Mouse (Mus musculus): ENCODE results near the gene Serpinc1. TPM values are rescaled to one million over a fixed set of nuclear protein-coding genes. Genes with fewer than 3 reads are reported as not detected.
"Not testable (repeated sequence)": the region's sequence is repeated elsewhere in the genome, so short reads cannot be mapped to it uniquely, and the experiment has no call there.

Gene Serpinc1
- polyA plus RNA-seq, 1 experiment from 2014 or later: 1.5 TPM

DNA sequence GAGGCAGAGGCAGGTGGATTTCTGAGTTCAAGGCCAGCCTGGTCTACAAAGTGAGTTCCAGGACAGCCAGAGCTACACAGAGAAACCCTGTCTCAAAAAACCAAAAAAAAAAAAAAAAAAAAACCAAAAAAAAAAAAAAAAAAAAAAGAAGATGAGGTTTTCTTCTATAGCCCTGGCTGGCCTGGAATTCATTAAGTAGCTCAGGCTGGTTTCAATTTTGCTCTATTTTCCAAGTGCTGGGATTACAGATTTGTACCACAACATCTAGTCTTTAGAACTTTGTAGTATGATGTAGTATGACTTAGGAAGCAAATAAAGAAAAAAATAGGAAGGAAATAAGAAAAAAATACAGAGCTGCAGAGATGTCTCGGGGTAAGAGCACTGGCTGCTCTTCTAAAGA, 50.0 kb downstream of the Serpinc1 start:
- not testable (repeated sequence) for H3K4me2 ChIP-seq (ENCODE audit: low read depth, low read length, severe bottlenecking); H3K27ac ChIP-seq (ENCODE audit: low read depth, low read length); H3K4me1 ChIP-seq (replicated peaks; ENCODE audit: control insufficient read depth, insufficient read depth, low read length); H3K9me3 ChIP-seq (ENCODE audit: control insufficient read depth, low read length); H3K9ac ChIP-seq (ENCODE audit: low read length); H3K4me3 ChIP-seq (ENCODE audit: low read depth, low read length); ATAC-seq (replicated peaks; ENCODE audit: low FRiP score); DNase-seq (ENCODE audit: low spot score); H3K27me3 ChIP-seq (ENCODE audit: control insufficient read depth, insufficient read depth, low read length); H3K36me3 ChIP-seq (ENCODE audit: control insufficient read depth, insufficient read depth, low read length)
- WGBS: 90% methylated on average over 1 of the region's 1 CpGs

DNA sequence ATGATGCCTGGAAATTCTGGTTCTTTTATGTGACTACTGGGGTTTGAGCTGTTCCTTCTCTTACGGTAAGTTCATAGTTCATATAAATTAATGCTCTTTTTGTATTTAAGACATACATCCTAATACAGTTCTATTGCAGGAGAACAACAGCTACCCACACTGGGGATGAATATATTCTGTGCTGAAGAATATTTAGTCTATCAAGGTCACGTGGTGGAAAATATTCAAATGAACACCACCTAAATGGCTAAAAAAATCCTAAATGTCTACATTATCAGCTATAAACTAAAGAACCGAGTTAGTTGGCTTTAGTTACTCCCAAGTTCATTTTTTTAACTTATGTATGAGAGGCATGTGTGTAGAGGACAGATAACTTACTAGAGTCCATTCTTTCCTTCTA, 51.7 kb downstream of the Serpinc1 start:
- H3K4me1 ChIP-seq (replicated peaks; ENCODE audit: control insufficient read depth, insufficient read depth, low read length): 0 out of 2 replicates have a peak, but pooled peaks cover 8% of the 10 kb centered on the region
- ATAC-seq (replicated peaks; ENCODE audit: low FRiP score) (no peak), DNase-seq (ENCODE audit: low spot score) (no peak)
- WGBS: 95% methylated on average over 3 of the region's 3 CpGs
- H3K36me3 ChIP-seq (ENCODE audit: control insufficient read depth, insufficient read depth, low read length): peaks cover 2% of the 10 kb centered on the region; the same call in 1 of the 2 replicates
- H3K9me3 ChIP-seq (ENCODE audit: control insufficient read depth, low read length): no peaks in the 10 kb centered on the region
- H3K4me3 ChIP-seq (ENCODE audit: low read depth, low read length): no peak overlapping the region
- H3K4me2 ChIP-seq (ENCODE audit: low read depth, low read length, severe bottlenecking): no peak overlapping the region
- H3K9ac ChIP-seq (ENCODE audit: low read length): no peak overlapping the region
- no peaks in the 10 kb centered on the region for H3K27me3 ChIP-seq (ENCODE audit: control insufficient read depth, insufficient read depth, low read length)
- no peak overlapping the region for H3K27ac ChIP-seq (ENCODE audit: low read depth, low read length)

DNA sequence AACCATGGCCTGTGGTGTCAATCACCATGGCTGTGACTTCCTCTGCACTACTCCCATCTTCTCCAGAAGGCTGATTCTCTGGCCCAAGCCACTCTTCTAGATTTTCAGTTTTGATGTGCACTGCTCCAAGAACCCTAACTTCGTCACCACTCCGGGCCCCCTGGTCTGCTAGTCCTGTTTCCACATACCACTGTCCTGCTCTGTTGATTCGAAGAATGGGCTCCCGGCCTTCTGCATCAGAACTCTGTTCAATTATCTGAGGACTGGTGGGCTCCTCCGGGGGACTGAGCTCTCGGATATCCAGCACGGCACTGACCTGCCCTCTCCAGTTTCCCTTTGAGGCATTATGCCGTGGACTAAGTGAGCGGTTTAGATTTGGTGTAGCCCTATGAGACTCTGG, 53.5 kb downstream of the Serpinc1 start:
- H3K36me3 ChIP-seq (ENCODE audit: control insufficient read depth, insufficient read depth, low read length): peaks cover 2% of the 10 kb centered on the region; the same call in 1 of the 2 replicates
- DNase-seq (ENCODE audit: low spot score) (no peak), ATAC-seq (replicated peaks; ENCODE audit: low FRiP score) (no peak)
- H3K9ac ChIP-seq (ENCODE audit: low read length): no peak overlapping the region
- no peak overlapping the region for H3K27ac ChIP-seq (ENCODE audit: low read depth, low read length)
- 0 out of 2 replicates have a peak, but pooled peaks cover 8% of the 10 kb centered on the region for H3K4me1 ChIP-seq (replicated peaks; ENCODE audit: control insufficient read depth, insufficient read depth, low read length)
- WGBS: 93% methylated on average over 9 of the region's 9 CpGs
- no peaks in the 10 kb centered on the region for H3K9me3 ChIP-seq (ENCODE audit: control insufficient read depth, low read length)
- no peaks in the 10 kb centered on the region for H3K27me3 ChIP-seq (ENCODE audit: control insufficient read depth, insufficient read depth, low read length)
- H3K4me3 ChIP-seq (ENCODE audit: low read depth, low read length): no peak overlapping the region
- H3K4me2 ChIP-seq (ENCODE audit: low read depth, low read length, severe bottlenecking): no peak overlapping the region

DNA sequence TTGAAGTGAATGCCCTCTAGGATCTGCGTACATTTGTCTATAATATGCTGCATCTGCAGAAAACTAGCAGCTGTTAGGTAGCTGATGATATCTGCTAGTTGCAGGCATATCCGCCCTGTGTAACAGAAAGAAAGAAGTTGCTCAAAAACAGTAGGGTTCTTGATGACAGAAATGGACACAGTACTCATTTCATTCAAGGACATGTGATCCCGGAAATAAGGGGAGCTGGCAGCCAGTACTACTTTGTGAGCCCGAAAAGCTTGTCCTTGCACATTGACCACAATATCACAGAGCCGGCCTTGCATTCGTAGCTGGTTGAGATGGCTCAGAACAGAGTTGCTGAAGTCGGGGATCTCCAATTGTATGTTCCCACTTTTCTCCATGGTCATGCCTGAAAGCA, 54.0 kb downstream of the Serpinc1 start:
- Histone ChIP-seq H3K36me3 (ENCODE audit: control insufficient read depth, insufficient read depth, low read length) (peaks cover 3% of the 10 kb centered on the region; the same call in 1 of the 2 replicates), H3K4me3 (ENCODE audit: low read depth, low read length) (no peak overlapping the region), H3K4me1 (replicated peaks; ENCODE audit: control insufficient read depth, insufficient read depth, low read length) (peaks cover 8% of the 10 kb centered on the region; the same call in 1 of the 2 replicates), H3K9me3 (ENCODE audit: control insufficient read depth, low read length) (no peaks in the 10 kb centered on the region), H3K9ac (ENCODE audit: low read length) (no peak overlapping the region), H3K27me3 (ENCODE audit: control insufficient read depth, insufficient read depth, low read length) (no peaks in the 10 kb centered on the region), H3K27ac (ENCODE audit: low read depth, low read length) (no peak overlapping the region), H3K4me2 (ENCODE audit: low read depth, low read length, severe bottlenecking) (no peak overlapping the region)
- WGBS: 90% methylated on average over 7 of the region's 7 CpGs
- DNase-seq (ENCODE audit: low spot score) (no peak), ATAC-seq (replicated peaks; ENCODE audit: low FRiP score) (no peak)

DNA sequence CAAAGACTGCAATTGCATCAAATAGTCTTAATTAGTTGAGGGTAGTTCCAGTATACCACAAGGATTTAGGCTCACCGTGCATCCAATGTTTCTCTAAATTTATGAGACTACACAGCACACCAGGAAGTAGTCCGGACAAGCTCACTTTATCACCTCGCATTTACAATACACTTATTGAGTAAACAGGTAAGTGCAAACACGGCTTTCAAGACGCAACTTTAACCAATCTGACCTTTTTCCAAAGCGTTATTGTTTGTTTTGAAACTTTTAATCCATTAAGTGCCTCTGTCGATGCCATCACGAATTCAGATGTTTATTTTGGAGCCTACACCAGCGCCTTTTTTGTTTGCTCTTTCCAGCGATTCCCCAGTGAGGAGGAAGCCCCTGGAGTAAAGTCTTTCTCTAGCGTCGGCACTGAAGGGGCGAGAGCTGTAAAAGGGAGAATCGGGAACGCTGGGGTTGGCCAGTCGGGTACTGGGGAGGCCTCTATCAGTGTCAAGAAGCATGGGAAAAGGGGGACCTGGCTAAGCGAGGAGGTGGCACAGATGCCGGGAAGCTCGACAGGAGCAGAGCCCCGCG, 55.6 kb downstream of the Serpinc1 start:
- H3K36me3 ChIP-seq (ENCODE audit: control insufficient read depth, insufficient read depth, low read length): peaks cover 10% of the 10 kb centered on the region; the same call in 1 of the 2 replicates
- peak overlapping the region; percentile 80; the same call in 1 of the 2 replicates for H3K27ac ChIP-seq (ENCODE audit: low read depth, low read length)
- no peak for ATAC-seq (replicated peaks; ENCODE audit: low FRiP score)

DNA sequence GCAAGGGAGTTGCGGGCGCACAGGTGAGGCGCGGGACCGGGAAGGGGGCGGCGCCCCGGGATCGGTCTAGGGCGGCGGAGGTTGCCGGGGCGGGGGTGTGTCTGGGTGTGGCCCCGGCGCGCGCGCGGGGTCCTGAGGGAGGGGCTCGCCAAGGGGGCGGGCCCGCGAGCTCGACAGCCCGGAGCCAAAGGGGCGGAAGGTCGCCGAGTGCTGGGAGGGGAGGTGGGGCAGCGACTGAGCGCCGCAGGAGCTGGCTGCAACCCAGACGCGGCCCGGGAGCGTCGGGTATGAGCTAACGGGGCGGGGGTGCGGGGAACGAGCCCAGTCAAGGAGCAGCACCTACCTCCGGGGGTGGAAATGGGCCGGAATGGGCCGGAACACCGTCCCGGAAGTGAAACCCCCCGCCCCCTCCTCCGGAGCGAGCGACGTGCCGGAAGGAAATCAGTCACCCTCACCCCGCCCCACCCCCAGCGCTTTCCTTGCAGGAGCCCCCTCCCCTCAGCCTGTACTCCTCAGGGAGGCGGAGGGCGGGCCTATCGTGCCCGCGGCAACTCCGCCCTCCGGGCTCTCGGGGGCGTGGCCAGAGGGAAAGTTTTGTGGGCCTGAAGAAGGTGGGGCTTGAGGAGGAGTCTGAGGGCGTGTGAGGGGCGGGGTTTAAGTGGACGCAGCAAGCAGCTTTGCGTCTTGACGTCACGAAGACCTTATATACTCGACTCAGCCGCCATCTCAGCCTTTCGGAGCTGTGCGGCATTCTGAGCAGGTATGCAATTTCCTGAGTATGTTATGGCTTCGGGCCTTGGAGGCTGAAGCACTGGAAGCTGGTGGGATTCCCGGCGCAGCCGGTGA, 56.3 kb downstream of the Serpinc1 start, which contains the start of gene Zbtb37:
TSS of gene Zbtb37 (minus strand) at position 415 of the 846 bp plus-strand sequence.
- peaks cover 10% of the 10 kb centered on the region; the same call in 1 of the 2 replicates for H3K36me3 ChIP-seq (ENCODE audit: control insufficient read depth, insufficient read depth, low read length)
- peak within 1 kb of the TSS; percentile 85 for H3K27ac ChIP-seq (ENCODE audit: low read depth, low read length)
- peak within 1 kb of the TSS; percentile 99 for H3K9ac ChIP-seq (ENCODE audit: low read length)
- no peaks in the 10 kb centered on the region for H3K9me3 ChIP-seq (ENCODE audit: control insufficient read depth, low read length)
- ATAC-seq (replicated peaks; ENCODE audit: low FRiP score) (peak; percentile 91), DNase-seq (ENCODE audit: low spot score) (peak; percentile 100)
- H3K4me1 ChIP-seq (replicated peaks; ENCODE audit: control insufficient read depth, insufficient read depth, low read length): peaks cover 10% of the 10 kb centered on the region
- WGBS: under 1% methylated on average over 61 of the region's 76 CpGs
- peak within 1 kb of the TSS; percentile 64 for H3K4me2 ChIP-seq (ENCODE audit: low read depth, low read length, severe bottlenecking)
- H3K4me3 ChIP-seq (ENCODE audit: low read depth, low read length): peak within 1 kb of the TSS; percentile 84
- no peaks in the 10 kb centered on the region for H3K27me3 ChIP-seq (ENCODE audit: control insufficient read depth, insufficient read depth, low read length)

More for the DNA sequence above, 55.6 kb downstream of the Serpinc1 start:
- WGBS: 3% methylated on average over 21 of the region's 21 CpGs
- Histone ChIP-seq H3K4me1 (replicated peaks; ENCODE audit: control insufficient read depth, insufficient read depth, low read length) (peaks cover 10% of the 10 kb centered on the region), H3K4me3 (ENCODE audit: low read depth, low read length) (peak overlapping the region; percentile 84), H3K4me2 (ENCODE audit: low read depth, low read length, severe bottlenecking) (peak overlapping the region; percentile 64), H3K9ac (ENCODE audit: low read length) (peak overlapping the region; percentile 76), H3K9me3 (ENCODE audit: control insufficient read depth, low read length) (no peaks in the 10 kb centered on the region), H3K27me3 (ENCODE audit: control insufficient read depth, insufficient read depth, low read length) (no peaks in the 10 kb centered on the region)
- no peak for DNase-seq (ENCODE audit: low spot score)

DNA sequence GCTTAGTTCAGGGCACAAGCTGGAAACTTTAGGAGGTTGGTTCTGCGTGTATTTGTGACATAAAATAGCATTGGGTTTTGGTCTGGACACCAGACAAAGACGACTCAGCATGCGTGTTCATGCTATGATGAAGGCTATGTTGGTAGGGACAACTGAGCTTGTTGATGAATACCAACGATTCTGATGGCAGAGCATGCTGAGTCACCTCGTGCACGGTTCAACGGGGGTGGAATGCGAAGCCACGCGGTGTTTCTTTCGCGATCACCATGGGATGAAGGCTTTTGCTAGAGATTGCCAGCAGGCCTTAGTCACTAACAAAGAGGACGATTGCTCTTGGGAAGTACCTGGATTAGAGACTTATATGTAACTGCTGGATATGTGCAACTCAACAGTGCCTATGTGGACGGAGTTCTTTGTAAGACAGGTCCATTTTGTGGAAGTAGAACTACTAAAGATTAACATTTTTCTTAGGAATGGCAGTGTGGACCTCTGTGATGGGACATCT, 56.9 kb downstream of the Serpinc1 start:
- DNase-seq (ENCODE audit: low spot score) (no peak), ATAC-seq (replicated peaks; ENCODE audit: low FRiP score) (peak; percentile 22)
- Histone ChIP-seq H3K27me3 (ENCODE audit: control insufficient read depth, insufficient read depth, low read length) (no peaks in the 10 kb centered on the region), H3K36me3 (ENCODE audit: control insufficient read depth, insufficient read depth, low read length) (peaks cover 10% of the 10 kb centered on the region; the same call in 1 of the 2 replicates), H3K9ac (ENCODE audit: low read length) (peak overlapping the region; percentile 99), H3K4me1 (replicated peaks; ENCODE audit: control insufficient read depth, insufficient read depth, low read length) (peaks cover 15% of the 10 kb centered on the region), H3K4me2 (ENCODE audit: low read depth, low read length, severe bottlenecking) (peak overlapping the region; percentile 63), H3K9me3 (ENCODE audit: control insufficient read depth, low read length) (no peaks in the 10 kb centered on the region), H3K4me3 (ENCODE audit: low read depth, low read length) (peak overlapping the region; percentile 84), H3K27ac (ENCODE audit: low read depth, low read length) (peak overlapping the region; percentile 85)
- under 1% methylated on average over 14 of the region's 14 CpGs for WGBS

DNA sequence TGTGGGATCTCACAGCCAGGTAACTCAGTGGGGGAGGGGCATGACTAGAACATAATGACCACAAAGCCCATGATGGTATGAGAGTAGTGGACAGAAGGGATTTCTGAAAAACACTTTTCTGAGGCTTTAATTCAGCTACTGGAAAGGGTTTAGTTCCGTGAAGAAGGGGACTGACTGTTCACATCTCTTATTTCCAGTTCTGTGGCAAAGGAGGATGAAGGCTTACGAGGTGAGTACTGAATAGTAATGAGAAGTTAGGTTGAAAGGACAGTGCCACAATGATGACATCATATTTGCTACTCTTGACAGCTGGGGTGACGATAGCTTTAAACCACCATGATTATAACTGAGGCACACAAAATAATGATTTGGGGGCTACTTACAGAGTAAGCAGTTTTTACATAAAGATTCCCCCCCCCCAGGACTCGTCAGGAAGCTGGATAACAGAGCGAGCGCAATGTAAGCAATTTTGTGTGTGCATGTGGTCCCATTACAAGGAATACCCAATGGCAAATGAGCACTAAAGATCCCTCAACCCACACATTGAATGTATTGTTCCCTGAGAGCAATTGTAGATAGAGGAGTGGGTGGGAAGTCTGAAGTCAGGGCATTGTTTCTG, 57.5 kb downstream of the Serpinc1 start:
- peak overlapping the region; percentile 99 for H3K9ac ChIP-seq (ENCODE audit: low read length)
- DNase-seq (ENCODE audit: low spot score) (no peak), ATAC-seq (replicated peaks; ENCODE audit: low FRiP score) (no peak)
- H3K4me1 ChIP-seq (replicated peaks; ENCODE audit: control insufficient read depth, insufficient read depth, low read length): peaks cover 15% of the 10 kb centered on the region
- 0% methylated on average over 6 of the region's 6 CpGs for WGBS
- peak overlapping the region; percentile 63 for H3K4me2 ChIP-seq (ENCODE audit: low read depth, low read length, severe bottlenecking)
- H3K9me3 ChIP-seq (ENCODE audit: control insufficient read depth, low read length): no peaks in the 10 kb centered on the region
- peaks cover 10% of the 10 kb centered on the region; the same call in 1 of the 2 replicates for H3K36me3 ChIP-seq (ENCODE audit: control insufficient read depth, insufficient read depth, low read length)
- peak overlapping the region; percentile 85 for H3K27ac ChIP-seq (ENCODE audit: low read depth, low read length)
- H3K27me3 ChIP-seq (ENCODE audit: control insufficient read depth, insufficient read depth, low read length): no peaks in the 10 kb centered on the region
- peak overlapping the region; percentile 84 for H3K4me3 ChIP-seq (ENCODE audit: low read depth, low read length)

Measured in forebrain, embryonic 11.5 days (tissue).